Mouse (Mus musculus): ENCODE results near the gene Olfr316. TPM values are rescaled to one million over a fixed set of nuclear protein-coding genes. Genes with fewer than 3 reads are reported as not detected.
"Not testable (repeated sequence)": the region's sequence is repeated elsewhere in the genome, so short reads cannot be mapped to it uniquely, and the experiment has no call there.

Olfr316 gene
- total RNA-seq (2014; fragmentation: Nextera tagmentation) (not detected in 2 replicates), total RNA-seq (2017) (not detected in 2 replicates)

DNA sequence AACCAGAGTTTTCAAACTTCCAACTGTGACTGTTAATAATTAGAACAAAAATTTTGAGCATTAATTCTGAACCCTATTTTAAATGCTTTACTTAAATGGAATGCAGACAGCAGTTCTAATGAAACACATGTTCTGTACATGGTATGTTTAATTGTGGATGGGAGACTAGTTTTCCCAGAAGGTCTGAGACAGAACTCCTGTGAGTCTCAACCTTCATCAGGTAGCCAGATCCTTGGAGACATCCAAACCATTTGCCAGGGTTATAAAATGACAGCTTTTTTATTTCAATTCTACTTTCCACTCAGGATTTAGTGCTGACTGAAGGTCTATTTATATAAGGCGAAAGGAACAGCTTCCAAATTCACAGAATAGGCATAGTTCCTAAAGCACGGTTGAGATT is at the start of gene Olfr316:
Gene Olfr316 (plus strand): TSS at position 301 of the 400 bp plus-strand sequence.
- ATAC-seq (replicated peaks; ENCODE audit: poor library complexity, severe bottlenecking), result no peak

DNA sequence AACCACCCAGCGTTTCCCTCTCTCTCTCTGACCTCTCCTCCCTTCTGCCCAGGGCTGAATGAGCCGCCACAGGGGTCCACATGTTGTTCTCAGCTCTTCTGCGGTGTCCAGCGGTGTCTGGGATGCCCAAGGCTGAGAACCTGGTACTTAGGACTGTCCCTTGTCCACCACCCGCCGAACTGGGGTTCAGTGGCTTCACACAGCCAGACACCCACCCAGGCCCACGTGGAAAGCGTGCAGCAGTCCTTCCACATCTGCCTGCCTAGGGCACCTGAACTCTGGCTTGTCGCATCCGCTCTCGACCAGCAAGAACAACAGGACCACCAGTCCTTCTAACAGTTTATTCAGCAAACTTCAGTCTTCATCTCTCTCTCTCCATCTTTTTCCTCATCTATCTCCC is 43.4 kb upstream of the Olfr316 start:
- ATAC-seq (replicated peaks; ENCODE audit: poor library complexity, severe bottlenecking), result no peak

DNA sequence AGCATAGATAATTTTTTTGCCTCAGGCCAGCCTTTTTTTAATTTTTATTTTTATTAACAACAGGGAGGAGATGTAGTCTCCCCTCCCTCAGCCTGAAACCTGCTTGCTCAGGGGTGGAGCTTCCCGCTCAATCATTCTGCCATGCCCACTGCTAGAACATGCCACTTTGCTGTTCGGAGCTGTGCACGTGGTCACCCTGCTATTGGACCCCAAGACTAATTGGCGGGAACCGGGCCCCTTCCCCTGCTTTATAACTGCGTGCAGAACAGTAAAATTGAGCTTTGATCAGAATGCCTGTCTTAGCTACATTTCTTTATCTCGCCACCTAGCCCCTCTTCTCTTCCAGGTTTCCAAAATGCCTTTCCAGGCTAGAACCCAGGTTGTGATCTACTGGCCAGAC is 34.8 kb upstream of the Olfr316 start:
- ATAC-seq (replicated peaks; ENCODE audit: poor library complexity, severe bottlenecking), result not testable (repeated sequence)

DNA sequence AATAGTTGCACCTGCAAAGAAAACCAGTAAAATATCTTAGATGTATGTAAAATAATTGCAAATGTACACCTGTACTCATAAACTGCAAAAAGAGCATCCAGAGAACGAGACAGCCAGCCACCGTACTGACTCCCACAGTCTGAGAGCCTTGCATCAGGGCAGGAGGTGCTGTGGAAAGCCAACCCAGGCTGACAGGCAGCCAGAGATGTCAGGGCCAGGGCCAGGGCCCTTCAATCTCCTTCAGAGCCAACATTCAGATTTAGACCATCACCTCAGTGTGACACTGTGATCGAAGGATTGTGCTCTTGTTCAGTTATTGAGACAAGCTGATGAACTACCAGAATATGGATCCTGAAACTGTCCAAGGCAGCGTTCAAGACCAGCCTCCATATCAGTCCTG is 32.8 kb upstream of the Olfr316 start:
- no peak for ATAC-seq (replicated peaks; ENCODE audit: poor library complexity, severe bottlenecking)

DNA sequence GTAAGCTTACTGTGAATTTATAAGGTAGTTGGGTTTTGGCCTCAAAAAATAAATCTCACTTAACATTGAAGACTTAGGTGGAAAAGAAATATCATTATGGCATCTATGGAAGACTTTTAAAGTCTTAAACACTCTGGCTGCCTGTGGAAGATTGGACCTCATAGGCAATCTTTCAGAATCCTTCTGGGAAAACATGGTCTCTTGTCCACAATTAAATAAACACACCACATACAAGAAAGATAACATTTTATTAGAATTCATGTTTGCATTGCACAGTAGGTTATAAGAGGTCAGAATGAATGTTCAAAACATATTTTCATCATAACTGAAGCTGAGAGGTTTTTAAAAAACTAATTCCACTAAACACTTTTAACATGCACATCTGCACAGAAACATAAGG is 28.6 kb upstream of the Olfr316 start, which contains the start of gene Olfr318:
Gene Olfr318 (minus strand): TSS at position 101 of the 400 bp plus-strand sequence.
- ATAC-seq (replicated peaks; ENCODE audit: poor library complexity, severe bottlenecking), result no peak

DNA sequence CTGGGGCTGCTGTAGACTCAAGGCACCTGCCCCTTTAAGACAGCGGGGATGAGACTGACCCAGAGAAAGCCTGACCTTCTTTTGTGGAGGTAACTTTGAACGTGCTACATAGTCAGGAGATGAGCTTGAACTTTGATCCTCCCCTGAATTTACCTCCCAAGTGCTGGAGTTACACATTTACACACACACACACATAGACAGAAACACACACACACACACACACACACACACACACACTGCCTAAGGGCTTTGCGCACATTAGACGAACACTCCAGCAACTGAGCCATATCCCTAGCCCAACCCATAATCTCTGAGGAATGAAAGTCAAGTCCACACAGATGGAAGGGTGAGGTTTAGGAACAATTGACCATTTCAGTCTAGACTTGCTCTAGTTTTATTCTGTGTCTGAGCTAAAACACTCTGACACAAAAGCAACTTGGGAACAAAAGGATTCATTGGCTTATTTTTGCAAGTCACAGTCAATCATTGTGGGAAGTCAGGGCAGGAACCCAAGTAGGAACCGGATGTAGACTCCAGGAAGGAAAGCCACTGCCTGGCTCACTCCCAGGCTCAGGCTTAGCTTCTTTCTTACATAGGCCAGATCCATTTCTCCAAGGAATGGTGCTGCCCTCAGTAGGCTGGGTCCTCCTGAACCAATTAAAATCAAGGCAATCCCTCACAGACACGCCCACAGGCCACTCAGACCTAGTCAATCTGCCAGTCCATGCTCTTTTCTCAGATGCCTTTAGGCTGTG is 24.5 kb upstream of the Olfr316 start:
- ATAC-seq (replicated peaks; ENCODE audit: poor library complexity, severe bottlenecking), result not testable (repeated sequence)

DNA sequence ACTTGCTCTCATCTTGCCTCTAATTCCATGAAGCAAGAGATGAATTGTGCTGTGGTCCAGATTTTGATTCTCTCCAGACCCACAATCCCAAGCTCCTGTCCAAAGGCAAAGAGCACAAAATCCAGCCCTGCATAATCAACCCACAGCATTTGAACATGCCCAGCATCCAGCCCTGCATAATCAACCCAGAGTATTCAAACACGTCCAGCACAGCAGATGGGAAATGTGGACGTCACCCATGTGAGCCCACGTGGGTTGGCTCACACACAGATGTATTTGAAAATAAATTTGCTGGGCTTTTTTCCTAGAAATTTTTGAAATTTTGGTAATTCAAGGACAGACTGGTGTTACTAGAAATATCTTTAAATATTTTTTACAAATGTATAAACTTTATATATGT is 19.2 kb upstream of the Olfr316 start:
- ATAC-seq (replicated peaks; ENCODE audit: poor library complexity, severe bottlenecking), result no peak

DNA sequence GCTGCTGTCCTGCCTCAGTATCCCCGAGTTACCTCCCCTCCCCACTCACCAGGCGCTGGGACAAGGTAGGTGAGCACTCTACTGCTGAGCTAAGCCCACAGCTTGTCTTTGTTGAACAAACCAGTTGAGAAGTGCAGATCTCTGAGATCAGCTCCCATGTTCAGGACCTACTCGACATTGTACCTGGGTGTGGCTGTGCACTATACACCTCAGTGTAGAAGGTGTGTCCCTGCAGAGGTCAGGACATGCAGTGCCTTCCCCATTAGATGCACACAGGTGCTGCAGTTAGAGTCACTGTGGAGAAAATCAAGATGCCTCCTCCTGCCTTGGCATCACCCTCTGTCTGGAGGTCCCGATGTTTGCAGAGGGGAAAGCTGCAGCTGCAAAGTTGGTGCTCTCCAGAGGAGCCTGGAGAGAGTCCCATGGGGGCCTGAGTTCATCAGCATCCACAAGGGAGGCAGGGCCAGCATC is 13.7 kb upstream of the Olfr316 start, which contains the start of gene Olfr317:
Gene Olfr317 (minus strand): TSS at position 421 of the 471 bp plus-strand sequence.
- ATAC-seq (replicated peaks; ENCODE audit: poor library complexity, severe bottlenecking), result no peak

DNA sequence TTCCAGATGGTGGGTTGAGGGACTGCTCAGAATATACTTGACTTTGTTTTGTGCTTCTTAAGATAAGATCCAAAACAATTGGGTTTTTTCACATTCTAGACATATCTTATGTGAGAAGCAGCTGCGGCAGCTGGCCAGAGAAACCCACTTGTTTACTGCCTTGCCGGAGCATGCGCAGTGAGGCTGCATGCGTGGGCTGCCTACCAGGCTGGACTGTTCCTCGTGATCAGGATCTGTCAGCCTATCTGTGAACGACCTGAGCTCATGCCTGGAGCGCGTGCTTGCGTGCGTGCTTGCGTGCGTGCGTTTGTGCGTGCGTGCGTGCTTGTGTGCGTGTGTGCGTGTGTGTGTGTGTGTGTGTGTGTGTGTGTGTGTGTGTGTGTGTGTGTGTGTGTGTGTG is 1.4 kb upstream of the Olfr316 start:
- ATAC-seq (replicated peaks; ENCODE audit: poor library complexity, severe bottlenecking), result not testable (repeated sequence)

DNA sequence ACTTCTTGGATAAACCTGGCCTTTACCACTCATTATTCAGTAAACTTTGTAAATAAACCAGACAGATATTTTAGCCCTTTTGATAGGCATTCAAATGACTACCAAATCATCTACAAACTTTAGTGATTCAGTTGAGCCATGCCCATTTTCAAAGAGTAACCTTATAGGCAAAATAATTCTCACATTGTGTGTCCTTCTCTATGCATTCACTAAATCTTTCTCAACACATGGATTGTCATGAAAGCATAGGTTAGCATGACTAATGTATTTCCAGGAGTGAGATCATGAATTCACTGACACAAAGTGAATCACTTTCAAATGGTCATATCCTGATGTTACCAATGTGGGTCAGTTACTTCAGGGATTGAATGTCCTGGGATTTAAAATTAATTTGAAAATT is 20.4 kb downstream of the Olfr316 start, which contains the start of gene Olfr315:
Gene Olfr315 (plus strand): TSS at position 301 of the 400 bp plus-strand sequence.
- ATAC-seq (replicated peaks; ENCODE audit: poor library complexity, severe bottlenecking), result no peak

DNA sequence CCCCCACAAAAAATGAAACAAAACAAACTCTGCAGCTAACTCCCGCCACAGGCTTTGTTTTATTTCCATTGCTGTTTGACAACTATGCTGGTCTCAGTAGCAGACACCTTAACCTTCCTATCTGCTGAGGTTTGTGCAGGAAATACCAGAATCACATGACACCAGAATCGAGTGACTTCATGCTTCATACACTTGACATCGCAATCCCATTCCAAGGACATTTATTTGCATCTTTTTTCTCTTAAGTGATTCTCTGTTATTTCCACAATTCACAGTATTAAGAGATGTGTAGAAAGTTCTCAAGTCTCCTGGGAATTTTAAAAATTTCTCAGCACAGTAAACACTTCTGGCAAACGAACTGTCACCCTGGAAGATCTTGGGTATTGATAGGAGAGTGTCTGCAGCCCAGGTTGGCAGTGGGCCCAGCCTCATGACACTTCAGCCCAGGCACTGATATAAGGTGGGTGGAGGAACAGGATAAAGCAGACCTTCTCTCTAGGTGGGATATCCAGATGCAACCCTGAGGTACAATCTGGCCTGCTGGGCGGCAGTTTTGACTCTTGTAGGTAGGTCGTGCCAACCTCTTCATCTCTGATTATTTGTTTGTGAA is 30.1 kb downstream of the Olfr316 start, which contains the start of gene Olfr314:
Gene Olfr314 (plus strand): TSS at position 473 of the 610 bp plus-strand sequence.
- ATAC-seq (replicated peaks; ENCODE audit: poor library complexity, severe bottlenecking), result no peak

DNA sequence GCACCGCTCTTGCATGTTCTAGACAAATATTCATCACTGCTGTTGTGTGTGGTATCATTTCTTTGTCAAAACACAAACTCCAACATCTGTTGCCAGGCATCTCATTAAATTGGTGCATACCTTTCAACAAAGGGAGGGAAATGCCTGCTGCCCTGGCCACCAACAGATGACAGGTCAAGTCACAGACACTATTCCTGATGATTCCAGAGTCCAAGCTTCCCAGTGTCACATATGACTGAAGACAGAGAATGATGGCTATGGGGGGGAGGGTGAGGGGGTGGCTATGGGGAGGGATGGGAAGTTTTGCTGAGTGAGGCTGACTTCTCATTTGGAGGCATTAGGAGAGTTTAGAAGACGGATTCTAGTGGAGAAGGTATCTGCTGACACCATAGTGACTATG is 31.6 kb downstream of the Olfr316 start:
- no peak for ATAC-seq (replicated peaks; ENCODE audit: poor library complexity, severe bottlenecking)

DNA sequence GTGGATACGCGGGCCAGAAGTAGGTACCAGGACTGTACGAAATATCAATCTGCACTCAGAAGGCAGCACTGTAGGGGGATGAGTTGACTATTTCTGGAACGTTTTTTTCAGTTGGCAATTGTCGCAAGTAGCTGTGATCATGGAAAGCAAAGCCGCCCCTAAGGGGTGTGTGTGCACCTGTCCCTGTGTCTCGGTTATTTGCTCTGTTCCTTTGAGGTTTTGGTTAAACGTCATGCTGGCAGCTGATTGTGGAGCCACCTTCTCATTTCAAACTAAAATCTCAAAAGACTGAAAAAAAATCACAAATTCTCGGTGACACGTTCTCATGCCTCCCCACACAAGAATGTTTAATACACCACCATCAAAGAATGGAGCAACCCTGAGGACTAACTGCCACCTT is 35.1 kb downstream of the Olfr316 start:
- ATAC-seq (replicated peaks; ENCODE audit: poor library complexity, severe bottlenecking), result no peak

DNA sequence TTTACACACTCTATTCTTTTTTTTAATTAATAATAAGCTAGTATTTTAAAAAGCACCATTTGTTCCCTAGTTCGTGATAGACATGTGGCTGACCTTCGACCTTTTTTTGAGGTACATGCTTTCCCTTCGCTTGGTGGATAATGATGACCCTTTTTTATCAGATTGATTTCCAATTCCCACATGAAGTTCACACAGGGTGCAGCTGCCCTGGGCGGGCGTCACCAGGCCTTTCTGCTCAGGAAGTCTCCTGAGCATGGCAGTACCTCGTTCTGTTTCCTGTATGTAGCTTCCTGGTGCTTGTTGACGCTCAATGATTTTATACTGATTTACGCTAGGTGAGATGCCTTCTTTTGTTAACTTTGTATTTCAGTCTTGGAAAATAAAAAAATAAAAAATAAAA is 35.8 kb downstream of the Olfr316 start:
- ATAC-seq (replicated peaks; ENCODE audit: poor library complexity, severe bottlenecking), result no peak

DNA sequence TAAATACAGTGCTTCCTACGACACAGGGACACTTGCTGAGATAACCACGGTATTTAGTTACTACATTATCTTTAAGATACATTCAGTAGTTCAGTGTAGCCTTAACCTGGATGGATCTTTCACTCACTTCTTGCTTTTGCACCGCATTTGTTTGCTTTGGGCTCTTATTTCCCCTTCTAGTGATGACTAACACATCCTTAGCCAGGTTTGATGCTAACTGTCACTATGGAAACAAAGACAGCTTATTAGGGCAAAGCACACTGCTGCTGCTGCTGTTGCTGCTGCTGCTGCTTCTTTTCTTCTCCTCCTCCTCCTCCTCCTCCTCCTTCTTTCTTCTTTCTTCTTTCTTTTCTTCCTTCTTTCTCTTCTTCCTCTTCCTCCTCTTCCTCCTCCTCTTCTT is 37.0 kb downstream of the Olfr316 start:
- ATAC-seq (replicated peaks; ENCODE audit: poor library complexity, severe bottlenecking), result no peak; the same call in 1 of the 2 replicates

DNA sequence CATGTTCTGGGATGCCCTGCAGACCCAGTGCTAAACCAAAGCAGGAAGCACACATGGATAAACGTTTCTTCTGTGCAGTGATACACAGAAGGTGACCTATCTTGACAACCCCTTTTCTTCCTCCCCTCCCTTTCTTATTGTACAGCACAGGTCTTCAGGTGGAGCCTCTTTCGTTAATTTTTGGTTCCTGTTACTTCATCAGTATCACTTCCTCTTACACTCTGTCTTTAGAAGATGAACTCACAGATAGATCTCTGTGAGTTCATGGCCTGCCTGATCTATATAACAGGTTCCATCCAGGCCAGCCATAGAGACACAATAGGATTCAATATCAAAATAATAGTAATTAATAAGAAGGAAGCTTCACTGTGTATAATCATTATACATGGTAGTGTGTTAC is 37.5 kb downstream of the Olfr316 start:
- peak; percentile 56; the same call in 1 of the 2 replicates for ATAC-seq (replicated peaks; ENCODE audit: poor library complexity, severe bottlenecking)

DNA sequence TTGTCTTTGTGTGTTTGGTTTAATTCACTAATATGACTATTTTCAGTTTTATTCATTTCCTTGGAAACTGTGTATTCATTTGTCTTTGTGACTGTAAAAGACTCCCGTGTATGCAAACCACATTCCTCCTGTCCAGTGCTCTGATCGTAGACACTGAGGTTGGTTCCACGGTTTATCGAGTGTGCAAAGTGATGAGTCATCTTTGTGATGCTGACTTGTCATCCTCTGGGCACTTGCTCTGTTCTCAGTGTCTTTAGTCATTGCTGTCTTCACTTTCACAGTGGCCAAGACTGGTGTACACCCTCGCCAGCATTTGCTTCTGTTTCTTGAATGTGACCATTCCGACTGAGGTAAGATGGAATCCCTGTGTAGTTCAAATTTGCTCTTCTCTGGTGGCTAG is 38.1 kb downstream of the Olfr316 start:
- peak; percentile 52 for ATAC-seq (replicated peaks; ENCODE audit: poor library complexity, severe bottlenecking)

DNA sequence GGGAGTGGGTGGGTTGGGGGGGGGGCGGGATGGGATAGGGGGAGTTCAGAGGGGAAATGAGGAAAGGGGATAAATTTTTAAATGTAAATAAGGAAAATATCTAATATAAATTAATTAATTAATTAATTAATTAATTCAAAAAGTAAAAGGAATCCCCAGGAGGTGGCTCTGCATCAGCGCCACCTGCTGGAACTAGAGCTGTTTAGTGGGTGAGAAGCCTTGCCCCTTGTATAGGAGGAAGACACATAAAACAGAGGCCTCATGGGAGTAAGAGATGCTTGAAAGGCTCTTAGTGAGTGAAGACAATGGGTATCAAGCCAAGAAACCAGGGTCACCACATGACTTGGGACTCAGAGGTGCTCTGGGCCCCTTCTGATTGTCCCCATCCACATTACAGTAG is 43.3 kb downstream of the Olfr316 start:
- ATAC-seq (replicated peaks; ENCODE audit: poor library complexity, severe bottlenecking), result no peak

DNA sequence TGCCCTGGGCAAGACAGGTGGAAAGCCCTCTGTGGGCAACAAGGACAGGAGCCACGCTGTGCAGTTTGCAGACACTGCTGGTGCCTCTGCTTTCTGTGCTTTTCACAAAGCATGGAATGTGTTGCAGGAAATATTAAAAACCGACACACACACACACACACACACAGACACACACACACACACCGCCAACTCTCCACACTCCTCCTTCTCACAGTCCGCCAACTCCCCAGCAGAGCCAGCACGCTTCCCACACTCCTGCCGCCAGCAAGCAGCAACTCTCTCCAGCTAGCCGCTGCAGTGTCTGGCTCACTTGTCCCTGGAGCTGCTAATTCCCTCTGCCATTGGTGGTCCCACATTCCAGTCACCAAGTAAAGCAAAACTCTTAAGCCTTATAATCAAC is 44.3 kb downstream of the Olfr316 start:
- ATAC-seq (replicated peaks; ENCODE audit: poor library complexity, severe bottlenecking), result no peak

DNA sequence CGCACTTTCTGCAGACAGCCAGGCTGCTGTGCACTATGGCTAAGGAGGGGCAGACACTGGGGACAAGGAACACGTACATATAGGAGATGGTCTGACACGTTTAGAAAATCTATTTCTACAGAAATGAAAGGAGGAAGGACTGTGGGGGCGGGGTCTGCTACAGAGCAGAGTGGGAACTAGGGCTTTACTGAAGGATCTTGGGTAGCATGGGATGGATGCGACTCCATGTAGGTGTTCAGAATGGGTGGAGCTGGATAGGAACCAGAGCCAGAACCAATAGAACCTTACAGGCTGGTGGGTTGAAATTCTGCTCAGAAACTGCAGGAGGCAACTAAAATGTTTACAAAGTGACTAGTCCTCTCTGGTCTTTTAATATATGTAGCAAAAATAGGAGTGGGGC is 47.2 kb downstream of the Olfr316 start:
- ATAC-seq (replicated peaks; ENCODE audit: poor library complexity, severe bottlenecking), result no peak

DNA sequence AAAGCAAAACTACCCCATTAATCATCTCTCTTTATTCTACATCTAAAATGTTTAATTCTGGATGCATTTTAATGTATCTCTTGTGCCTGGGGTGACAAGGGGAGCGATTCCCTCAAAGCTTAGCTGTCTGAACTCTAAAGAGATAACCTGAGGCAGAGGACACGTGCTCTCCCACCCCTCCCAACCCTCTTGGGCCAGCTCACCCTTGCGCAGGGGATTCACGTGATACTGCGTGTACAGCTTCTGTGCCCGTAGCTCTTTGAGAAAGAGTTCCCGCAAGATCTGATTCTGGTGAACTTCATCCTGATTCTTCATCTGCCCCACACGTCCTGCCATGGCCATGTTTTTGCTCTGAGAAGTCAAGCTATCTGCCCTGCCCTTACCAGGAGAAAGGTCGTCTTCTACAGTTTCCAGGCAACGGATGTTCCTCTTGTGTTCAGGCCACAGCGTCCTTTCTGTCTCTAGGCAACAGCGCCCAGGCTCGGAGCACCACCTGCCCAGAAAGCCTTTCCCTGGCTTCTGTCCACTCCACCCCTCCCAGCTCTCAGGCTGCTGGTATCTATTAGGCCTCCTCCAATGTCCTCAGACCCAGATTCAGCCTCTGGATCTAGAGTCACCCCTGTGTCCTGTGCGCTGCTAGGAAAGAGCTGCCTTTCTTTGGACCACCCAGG is 49.2 kb downstream of the Olfr316 start, which contains the start of gene Fam183b:
Gene Fam183b (minus strand): TSS at position 403 of the 671 bp plus-strand sequence.
- no peak for ATAC-seq (replicated peaks; ENCODE audit: poor library complexity, severe bottlenecking)
